Mouse (Mus musculus): Measurements from ENCODE around the gene Pqlc2. TPM values are rescaled to one million over a fixed set of nuclear protein-coding genes. Genes with fewer than 3 reads are reported as not detected.

Pqlc2 gene
- polyA plus RNA-seq, 1 experiment: 5.6 TPM

DNA sequence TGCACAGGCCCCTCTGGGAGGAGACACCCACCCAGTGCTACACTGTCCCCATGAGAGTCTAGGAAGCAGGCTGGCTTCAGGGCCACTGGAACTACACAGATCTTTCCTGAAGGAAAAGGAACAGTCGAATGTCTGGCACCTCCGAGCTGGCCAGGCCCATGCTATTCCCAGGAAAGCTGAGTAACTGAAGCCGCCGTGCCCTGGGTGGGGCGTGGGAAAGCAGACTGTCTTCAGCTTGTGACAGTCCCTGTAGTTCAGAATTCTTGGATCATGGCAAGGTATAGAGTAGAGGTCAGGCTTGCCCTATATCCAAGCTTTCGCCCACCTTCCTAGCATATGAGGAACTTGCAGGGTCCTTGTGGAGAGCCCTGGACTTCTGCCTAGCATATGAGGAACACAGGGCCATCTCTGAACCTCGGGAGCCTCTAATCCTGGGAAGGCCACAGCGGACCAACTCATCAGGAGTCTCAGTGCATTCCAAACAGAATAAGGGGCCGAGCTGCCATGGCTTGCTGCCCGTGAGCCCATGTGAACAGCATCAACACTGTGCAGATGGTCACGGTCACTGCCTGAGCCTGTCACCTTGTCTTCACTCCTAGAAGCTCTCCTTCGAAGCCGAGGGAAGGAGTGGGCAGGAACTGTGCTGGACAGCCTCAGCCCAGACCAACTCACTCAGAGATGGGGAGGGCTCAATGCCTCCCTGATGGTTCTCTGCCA, 44.6 kb downstream of the Pqlc2 start:
- H3K36me3 ChIP-seq (ENCODE audit: control insufficient read depth, insufficient read depth): peaks cover 37% of the 10 kb centered on the region

DNA sequence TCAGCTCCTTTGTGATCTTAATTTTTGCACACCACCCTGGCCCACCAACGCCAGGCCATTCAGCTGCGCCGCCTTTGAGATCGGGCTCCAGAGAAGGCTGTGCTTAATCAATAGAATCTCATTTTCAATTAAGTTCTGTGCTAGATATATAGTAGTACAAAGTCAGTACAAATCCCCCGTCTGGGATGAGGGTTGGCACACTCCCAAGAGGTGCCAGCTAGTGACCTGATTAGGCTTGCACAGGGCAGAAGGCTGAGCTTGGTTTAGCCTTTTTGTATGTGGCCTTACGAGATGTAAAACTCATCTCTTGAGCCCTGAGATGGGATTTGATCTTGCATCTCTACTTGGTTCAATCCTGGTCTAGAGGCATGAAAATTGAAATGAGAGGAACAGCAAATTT, 47.5 kb downstream of the Pqlc2 start:
- Histone ChIP-seq H3K27me3 (ENCODE audit: control insufficient read depth, insufficient read depth, insufficient read length) (no peaks in the 10 kb centered on the region), H3K4me2 (ENCODE audit: low read depth) (no peak overlapping the region), H3ac (ENCODE audit: control insufficient read depth, insufficient read length) (no peak overlapping the region), H3K4me3 (no peak overlapping the region), H3K36me3 (ENCODE audit: control insufficient read depth, insufficient read depth) (peaks cover 43% of the 10 kb centered on the region), H3K79me2 (ENCODE audit: control insufficient read depth, insufficient read depth) (peaks cover 7% of the 10 kb centered on the region)
- TF ChIP-seq E2F4 (IDR thresholded peaks at IDR 0.05; ENCODE audit: insufficient read depth) (no peak), POLR2A (IDR thresholded peaks at IDR 0.05; ENCODE audit: insufficient read length, low read depth) (no peak), POLR2AphosphoS2 (IDR thresholded peaks at IDR 0.05; ENCODE audit: insufficient read length, low read depth) (no peak), TCF3 (IDR thresholded peaks at IDR 0.05; ENCODE audit: insufficient read length, low read depth) (no peak), USF1 (IDR thresholded peaks at IDR 0.05; ENCODE audit: low read depth) (no peak), MYOD1 (IDR thresholded peaks at IDR 0.05; ENCODE audit: control insufficient read depth in 1 of 3, insufficient read length in 2 of 3, low read depth in 2 of 3) (no peak), TCF12 (IDR thresholded peaks at IDR 0.05; ENCODE audit: insufficient read depth, poor library complexity, severe bottlenecking) (no peak), MYOG (IDR thresholded peaks at IDR 0.05; ENCODE audit: control insufficient read depth in 1 of 3, insufficient read depth in 1 of 3, insufficient read length in 2 of 3, low read depth in 2 of 3) (no peak), SRF (IDR thresholded peaks at IDR 0.05; ENCODE audit: control insufficient read depth, insufficient read length, low read depth) (no peak), MAX (IDR thresholded peaks at IDR 0.05; ENCODE audit: low read depth) (no peak), REST (IDR thresholded peaks at IDR 0.05; ENCODE audit: insufficient read depth, insufficient read length) (no peak), CEBPB (IDR thresholded peaks at IDR 0.05; ENCODE audit: insufficient read depth, poor library complexity, severe bottlenecking) (no peak)

More for the DNA sequence above, 44.6 kb downstream of the Pqlc2 start:
- H3K4me2 ChIP-seq (ENCODE audit: low read depth): no peak overlapping the region
- H3K27me3 ChIP-seq (ENCODE audit: control insufficient read depth, insufficient read depth, insufficient read length): no peaks in the 10 kb centered on the region
- no peak overlapping the region for H3K4me3 ChIP-seq
- TF ChIP-seq POLR2A (IDR thresholded peaks at IDR 0.05; ENCODE audit: insufficient read length, low read depth) (no peak), MAX (IDR thresholded peaks at IDR 0.05; ENCODE audit: low read depth) (no peak), E2F4 (IDR thresholded peaks at IDR 0.05; ENCODE audit: insufficient read depth) (no peak), POLR2AphosphoS2 (IDR thresholded peaks at IDR 0.05; ENCODE audit: insufficient read length, low read depth) (no peak), CEBPB (IDR thresholded peaks at IDR 0.05; ENCODE audit: insufficient read depth, poor library complexity, severe bottlenecking) (no peak)
- no peak overlapping the region for H3ac ChIP-seq (ENCODE audit: control insufficient read depth, insufficient read length)
- H3K79me2 ChIP-seq (ENCODE audit: control insufficient read depth, insufficient read depth): no peaks in the 10 kb centered on the region

DNA sequence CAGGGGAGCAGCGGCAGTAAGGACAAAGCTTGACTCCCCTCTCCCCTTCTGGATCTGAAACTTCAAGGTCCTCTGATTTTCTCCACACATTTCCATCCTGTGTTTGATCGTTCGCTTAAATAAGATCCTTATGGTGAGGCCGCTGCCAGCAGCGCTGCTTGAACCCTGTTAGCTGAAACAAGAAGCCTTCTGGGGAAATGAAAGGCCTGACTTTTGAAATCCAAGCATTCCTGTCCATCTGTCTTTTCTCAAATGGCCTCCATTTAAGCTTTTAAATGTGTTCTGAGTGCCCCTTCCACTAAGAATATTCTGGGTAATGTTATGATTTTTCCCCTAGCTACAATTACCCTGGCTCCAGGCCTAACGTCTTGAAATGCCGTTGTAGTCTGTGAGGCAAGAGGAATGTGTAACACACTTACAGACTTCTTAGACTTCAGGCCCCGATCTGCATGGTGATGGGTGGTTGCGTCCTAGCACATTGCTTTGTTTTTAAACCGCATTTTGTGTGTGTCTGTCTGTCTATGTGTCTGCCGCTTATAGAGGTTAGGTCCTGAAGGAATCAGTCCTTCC, 51.1 kb downstream of the Pqlc2 start:
- no peaks in the 10 kb centered on the region for H3K27me3 ChIP-seq (ENCODE audit: control insufficient read depth, insufficient read depth, insufficient read length)
- H3K79me2 ChIP-seq (ENCODE audit: control insufficient read depth, insufficient read depth): peaks cover 19% of the 10 kb centered on the region
- no peak overlapping the region for H3ac ChIP-seq (ENCODE audit: control insufficient read depth, insufficient read length)
- no peak overlapping the region for H3K4me3 ChIP-seq
- peaks cover 47% of the 10 kb centered on the region for H3K36me3 ChIP-seq (ENCODE audit: control insufficient read depth, insufficient read depth)
- TF ChIP-seq USF1 (IDR thresholded peaks at IDR 0.05; ENCODE audit: low read depth): no peak
- TF ChIP-seq E2F4 (IDR thresholded peaks at IDR 0.05; ENCODE audit: insufficient read depth): no peak
- no peak for TF ChIP-seq TCF12 (IDR thresholded peaks at IDR 0.05; ENCODE audit: insufficient read depth, poor library complexity, severe bottlenecking)
- TF ChIP-seq MAX (IDR thresholded peaks at IDR 0.05; ENCODE audit: low read depth): no peak
- no peak for TF ChIP-seq TCF3 (IDR thresholded peaks at IDR 0.05; ENCODE audit: insufficient read length, low read depth)
- no peak for TF ChIP-seq REST (IDR thresholded peaks at IDR 0.05; ENCODE audit: insufficient read depth, insufficient read length)
- no peak for TF ChIP-seq CEBPB (IDR thresholded peaks at IDR 0.05; ENCODE audit: insufficient read depth, poor library complexity, severe bottlenecking)
- no peak for TF ChIP-seq POLR2AphosphoS2 (IDR thresholded peaks at IDR 0.05; ENCODE audit: insufficient read length, low read depth)
- no peak for TF ChIP-seq MYOD1 (IDR thresholded peaks at IDR 0.05; ENCODE audit: control insufficient read depth in 1 of 3, insufficient read length in 2 of 3, low read depth in 2 of 3)
- TF ChIP-seq POLR2A (IDR thresholded peaks at IDR 0.05; ENCODE audit: insufficient read length, low read depth): no peak
- no peak for TF ChIP-seq MYOG (IDR thresholded peaks at IDR 0.05; ENCODE audit: control insufficient read depth in 1 of 3, insufficient read depth in 1 of 3, insufficient read length in 2 of 3, low read depth in 2 of 3)
- TF ChIP-seq SRF (IDR thresholded peaks at IDR 0.05; ENCODE audit: control insufficient read depth, insufficient read length, low read depth): no peak
- H3K4me2 ChIP-seq (ENCODE audit: low read depth): no peak overlapping the region

DNA sequence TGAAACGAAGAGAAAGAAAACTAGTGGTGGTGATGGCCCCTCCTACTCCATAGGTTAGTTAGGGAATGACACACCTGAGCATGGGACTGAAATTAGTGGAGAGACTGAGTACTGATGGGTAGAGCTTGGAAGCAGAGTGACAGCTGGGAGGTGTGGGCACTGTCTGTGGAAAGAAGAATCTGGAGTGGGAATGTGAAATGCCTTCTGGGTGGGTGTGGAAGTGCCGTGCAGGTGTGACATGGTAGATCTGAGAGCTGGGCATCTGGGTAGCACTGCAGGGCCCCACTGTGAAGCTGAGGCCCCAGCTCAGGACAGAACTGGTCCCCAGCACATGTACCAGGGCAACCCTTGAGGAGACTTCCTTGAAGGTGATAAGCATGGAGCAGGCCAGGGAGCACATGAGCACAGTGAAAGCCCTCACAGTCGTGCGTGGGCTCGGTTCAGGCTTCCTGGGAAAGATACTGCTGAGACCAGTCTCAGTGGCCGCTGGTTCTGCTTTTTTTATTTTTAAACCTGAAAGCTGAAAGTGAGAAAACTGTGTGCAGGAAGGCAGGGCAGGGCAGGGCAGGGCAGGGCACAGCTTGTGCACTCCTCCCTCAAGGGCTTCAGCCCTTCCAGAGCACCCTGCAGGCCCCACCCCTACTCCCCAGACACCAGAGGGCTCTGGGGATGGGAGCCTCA, 51.7 kb downstream of the Pqlc2 start:
- H3K79me2 ChIP-seq (ENCODE audit: control insufficient read depth, insufficient read depth): peaks cover 25% of the 10 kb centered on the region
- TF ChIP-seq TCF12 (IDR thresholded peaks at IDR 0.05; ENCODE audit: insufficient read depth, poor library complexity, severe bottlenecking) (no peak), TCF3 (IDR thresholded peaks at IDR 0.05; ENCODE audit: insufficient read length, low read depth) (no peak), REST (IDR thresholded peaks at IDR 0.05; ENCODE audit: insufficient read depth, insufficient read length) (no peak), MYOD1 (IDR thresholded peaks at IDR 0.05; ENCODE audit: control insufficient read depth in 1 of 3, insufficient read length in 2 of 3, low read depth in 2 of 3) (no peak), POLR2AphosphoS2 (IDR thresholded peaks at IDR 0.05; ENCODE audit: insufficient read length, low read depth) (no peak), CEBPB (IDR thresholded peaks at IDR 0.05; ENCODE audit: insufficient read depth, poor library complexity, severe bottlenecking) (no peak), POLR2A (IDR thresholded peaks at IDR 0.05; ENCODE audit: insufficient read length, low read depth) (no peak), MAX (IDR thresholded peaks at IDR 0.05; ENCODE audit: low read depth) (no peak), SRF (IDR thresholded peaks at IDR 0.05; ENCODE audit: control insufficient read depth, insufficient read length, low read depth) (no peak), USF1 (IDR thresholded peaks at IDR 0.05; ENCODE audit: low read depth) (no peak), MYOG (IDR thresholded peaks at IDR 0.05; ENCODE audit: control insufficient read depth in 1 of 3, insufficient read depth in 1 of 3, insufficient read length in 2 of 3, low read depth in 2 of 3) (no peak), E2F4 (IDR thresholded peaks at IDR 0.05; ENCODE audit: insufficient read depth) (no peak)
- no peak overlapping the region for H3ac ChIP-seq (ENCODE audit: control insufficient read depth, insufficient read length)
- no peak overlapping the region for H3K4me3 ChIP-seq
- no peaks in the 10 kb centered on the region for H3K27me3 ChIP-seq (ENCODE audit: control insufficient read depth, insufficient read depth, insufficient read length)
- peaks cover 41% of the 10 kb centered on the region for H3K36me3 ChIP-seq (ENCODE audit: control insufficient read depth, insufficient read depth)
- no peak overlapping the region for H3K4me2 ChIP-seq (ENCODE audit: low read depth)

Data from myocyte (in vitro differentiated cells).